Mouse (Mus musculus) erythroblast, embryonic 14.5 days (primary cell): Measurements from ENCODE around the gene Gm10964.

Source experiments
- GATA1 ChIP-seq: IDR thresholded peaks from 2 replicates; pipeline ENCODE4 v1.6.1; 2012; ENCODE audit warnings: low read length, inconsistent platforms, mixed read lengths
- TAL1 ChIP-seq: IDR thresholded peaks from 3 replicates; pipeline ENCODE4 v1.6.1; 2012; ENCODE audit warnings: low read length, inconsistent platforms, mixed read lengths

GRCm38 (mm10) chr3:103787225-103787624 lies 48.1 kb downstream of the Gm10964 start:
- TF ChIP-seq GATA1 (no peak), TAL1 (no peak)
